Mouse (Mus musculus) ovary, postnatal 14 days (tissue): ENCODE results near the gene Pfkl.
"Not testable (repeated sequence)": the region's sequence is repeated elsewhere in the genome, so short reads cannot be mapped to it uniquely, and the experiment has no call there.

ENCODE experiments used
- DNase-seq: peaks from one replicate; pipeline ENCODE4 v3.0.0; 2022; ENCODE audit warnings: low spot score

Gene Pfkl

DNA sequence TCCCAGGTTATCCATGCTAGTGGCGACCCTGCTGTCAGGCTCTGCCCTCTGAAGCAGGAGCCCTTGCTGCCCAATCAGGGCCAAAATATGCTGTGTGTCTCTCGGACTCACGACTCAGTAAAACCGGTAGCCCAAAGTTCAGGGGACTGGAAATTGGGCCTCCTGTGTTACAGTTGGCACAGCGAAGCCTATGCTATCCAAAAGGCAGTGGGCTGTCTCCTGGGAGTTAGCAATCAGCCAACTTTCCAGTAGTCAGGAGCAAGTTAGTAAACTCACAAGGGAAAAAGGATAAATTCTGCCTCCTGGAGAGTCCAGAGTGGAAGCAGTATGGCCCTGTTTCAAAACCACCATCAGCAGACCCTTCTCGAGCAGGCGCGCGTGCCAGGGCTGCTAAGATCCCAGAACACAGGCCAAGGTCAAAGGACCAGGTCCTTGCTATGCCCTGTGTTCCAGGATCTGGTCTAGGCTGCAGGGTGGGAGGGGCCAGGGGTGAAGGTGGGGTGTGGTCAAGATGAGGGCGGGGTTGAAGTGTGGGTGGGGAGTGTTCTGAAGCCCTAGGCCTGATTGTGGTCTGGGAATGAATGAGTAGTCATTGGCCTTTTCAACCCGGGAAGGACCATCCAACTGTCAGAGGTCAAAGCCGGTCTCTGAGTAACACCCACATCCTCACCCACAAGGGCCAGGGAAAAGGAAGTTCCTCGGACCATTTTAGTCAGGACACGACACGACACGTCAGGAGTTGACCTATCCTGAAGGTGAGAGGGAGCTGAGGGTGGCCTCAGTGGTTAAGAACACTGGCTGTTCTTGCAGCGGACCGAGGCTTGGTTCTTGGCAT, 3.0 kb upstream of the Pfkl start:
- no peak for DNase-seq

DNA sequence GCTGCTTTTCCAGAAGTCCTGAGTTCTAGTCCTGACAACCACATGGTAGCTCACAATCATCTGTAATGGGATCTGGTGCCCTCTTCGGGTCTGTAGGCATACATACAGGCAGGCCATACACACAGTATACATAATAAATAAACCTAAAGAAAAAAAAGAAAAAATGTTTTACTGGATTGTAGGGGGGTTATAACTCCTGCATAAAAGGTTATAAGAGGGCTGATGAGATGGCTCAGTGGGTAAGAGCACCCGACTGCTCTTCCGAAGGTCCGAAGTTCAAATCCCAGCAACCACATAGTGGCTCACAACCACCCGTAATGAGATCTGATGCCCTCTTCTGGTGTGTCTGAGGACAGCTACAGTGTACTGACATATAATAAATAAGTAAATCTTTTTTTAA, 1.2 kb upstream of the Pfkl start:
- not testable (repeated sequence) for DNase-seq

- no peak for DNase-seq
Measured at GRCm38 (mm10) chr10:78010335-78010734, 452 bp upstream of the Pfkl start.

DNA sequence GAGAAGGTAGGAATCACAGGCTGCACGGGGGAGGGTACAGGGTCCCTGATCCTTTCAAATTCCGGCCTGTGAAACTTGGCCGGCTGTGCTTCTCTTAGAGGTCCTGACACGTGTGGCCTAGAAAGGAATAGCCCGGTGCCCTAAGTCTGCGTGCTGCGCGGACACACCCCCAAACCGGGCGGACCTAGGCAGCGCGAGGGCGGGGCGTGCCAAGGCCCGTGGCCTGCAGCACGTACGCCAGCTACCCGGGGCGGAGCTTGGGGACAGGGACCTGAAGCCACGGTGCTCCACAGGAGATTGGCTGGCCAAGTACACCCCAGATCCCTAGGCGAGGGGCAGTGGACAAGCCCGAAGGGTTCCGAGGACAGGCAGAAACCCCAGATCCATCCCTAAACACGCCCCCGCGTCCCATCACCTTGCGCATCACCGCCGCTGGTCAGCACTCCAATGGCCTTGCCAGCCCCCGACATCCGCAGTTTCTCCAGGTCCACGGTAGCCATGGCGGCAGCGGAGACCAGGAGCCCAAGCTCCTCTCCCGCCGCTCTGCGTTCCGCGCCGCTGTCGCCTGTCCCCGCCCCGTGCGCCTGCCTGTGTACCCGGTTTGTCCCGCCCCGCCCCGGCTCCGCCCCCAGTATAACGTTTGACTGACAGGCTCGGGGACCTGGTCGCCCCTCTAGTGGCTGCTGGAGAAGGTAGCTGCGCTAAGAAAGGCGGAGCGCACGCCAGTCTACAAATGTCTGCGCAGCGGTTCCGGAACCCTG, 519 bp downstream of the Pfkl start:
- peak; percentile 90 for DNase-seq

GRCm38 (mm10) chr10:78008169-78008568, 1.7 kb downstream of the Pfkl start:
- DNase-seq: no peak

- DNase-seq: no peak
Measured at GRCm38 (mm10) chr10:78007203-78007602, 2.7 kb downstream of the Pfkl start.

GRCm38 (mm10) chr10:78005791-78006438, 4.0 kb downstream of the Pfkl start:
- DNase-seq: no peak

- DNase-seq: no peak
Measured at GRCm38 (mm10) chr10:78004479-78005100, 5.3 kb downstream of the Pfkl start.

- DNase-seq: no peak
Measured at GRCm38 (mm10) chr10:78002316-78002715, 7.6 kb downstream of the Pfkl start.

GRCm38 (mm10) chr10:78001796-78002195, 8.1 kb downstream of the Pfkl start:
- DNase-seq: no peak

- DNase-seq: no peak
Measured at GRCm38 (mm10) chr10:78000200-78000599, 9.7 kb downstream of the Pfkl start.

DNA sequence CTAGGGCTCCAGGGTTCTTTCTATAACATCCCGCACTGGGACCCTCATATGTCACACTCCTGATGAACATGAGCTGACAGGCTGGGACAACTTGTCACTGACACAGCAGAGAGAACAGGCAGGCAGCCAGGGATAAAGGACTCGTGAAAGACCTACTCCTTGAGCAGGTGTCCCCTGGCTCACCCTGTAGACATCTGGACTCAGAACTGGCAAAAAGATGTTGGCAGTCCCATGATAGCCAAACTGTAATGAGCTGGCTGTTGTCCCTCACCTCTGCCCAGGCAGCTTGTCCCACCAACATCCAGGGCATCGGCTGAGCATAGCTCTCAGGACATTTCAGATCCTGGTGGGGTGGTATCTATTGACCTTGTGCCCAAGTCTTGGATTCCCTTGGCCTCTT, 14.2 kb downstream of the Pfkl start:
- DNase-seq: no peak

GRCm38 (mm10) chr10:77985775-77986174, 24.1 kb downstream of the Pfkl start:
- no peak for DNase-seq

DNA sequence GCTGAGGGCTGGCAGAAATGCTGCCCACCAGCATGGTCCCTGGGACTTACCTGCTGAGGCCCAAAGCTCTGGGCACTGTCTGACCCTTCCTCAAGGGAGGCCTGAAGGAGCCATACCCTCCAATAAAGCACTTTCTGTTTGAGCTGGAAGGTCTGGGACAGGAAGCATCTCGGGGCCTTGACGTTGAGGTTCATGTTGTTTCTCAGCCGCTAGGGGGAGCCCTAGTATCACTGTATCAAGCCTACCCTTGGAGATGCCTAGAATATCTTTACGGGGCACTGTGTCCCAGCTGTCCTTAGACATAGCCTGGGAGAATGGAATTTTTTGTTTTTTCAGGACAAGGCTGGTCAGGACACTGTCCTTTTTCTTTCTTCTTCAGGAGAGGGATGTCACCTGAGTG, 25.2 kb downstream of the Pfkl start:
- peak; percentile 60 for DNase-seq

GRCm38 (mm10) chr10:77978351-77979350, 31.2 kb downstream of the Pfkl start, which contains the start of gene 1810043G02Rik:
Gene 1810043G02Rik, plus strand, starts transcription at chr10:77978524.
- peak; percentile 100 for DNase-seq

DNA sequence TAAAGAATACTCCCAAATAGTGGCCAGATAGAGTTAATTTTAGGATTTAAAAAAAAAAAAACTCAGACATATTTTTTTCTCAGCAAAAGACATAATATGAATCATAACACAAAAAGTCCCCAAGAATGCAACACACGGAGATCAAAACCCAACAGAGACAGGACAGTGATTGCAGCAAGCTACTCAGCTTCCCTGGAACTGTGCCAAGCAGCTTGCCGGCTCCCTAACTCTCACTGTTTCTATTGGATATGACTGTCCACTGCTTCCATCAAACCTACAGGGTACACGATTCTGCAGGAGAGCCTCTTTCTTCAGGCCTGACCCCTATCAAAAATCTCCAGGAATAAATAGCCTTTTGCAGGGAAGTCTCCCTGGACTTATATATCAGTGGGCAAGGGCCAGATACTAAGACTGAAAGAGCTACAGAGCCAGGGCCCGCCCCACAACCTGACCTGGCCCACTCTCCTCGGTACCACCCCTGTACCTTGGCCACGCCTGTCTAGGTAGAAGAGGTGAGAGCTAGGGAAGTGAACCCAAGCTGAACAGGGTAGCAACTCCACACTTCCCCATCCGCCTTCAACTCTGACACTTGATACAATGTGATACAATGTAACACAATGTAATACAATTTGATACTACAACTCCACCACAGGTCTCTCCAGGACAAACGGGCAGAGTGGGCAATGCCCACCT, 33.3 kb downstream of the Pfkl start:
- DNase-seq: no peak

DNA sequence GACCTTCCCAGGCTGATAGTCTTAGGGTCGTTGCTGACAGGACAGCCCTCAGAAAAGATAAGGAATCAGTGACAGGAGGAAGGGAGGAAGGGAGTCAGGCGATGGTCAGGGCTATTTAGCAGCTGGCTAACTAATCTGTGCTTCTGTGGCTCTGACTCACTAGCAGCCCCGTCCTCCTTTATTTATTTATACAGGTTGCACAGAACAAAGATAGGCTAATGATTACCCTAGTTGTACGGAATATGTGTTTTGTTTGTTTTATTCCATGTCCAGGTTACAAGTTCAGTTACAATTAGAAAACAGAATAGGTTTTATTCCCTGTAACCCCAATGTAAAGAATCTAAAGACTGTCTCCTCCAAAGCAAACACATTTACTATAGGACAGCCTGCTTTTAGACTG, 34.2 kb downstream of the Pfkl start:
- DNase-seq: no peak

GRCm38 (mm10) chr10:77974811-77975210, 35.1 kb downstream of the Pfkl start:
- no peak for DNase-seq

- no peak for DNase-seq
Measured at GRCm38 (mm10) chr10:77974323-77974722, 35.6 kb downstream of the Pfkl start.
